Mouse (Mus musculus) forelimb bud, embryonic 11.5 days (tissue): Measurements from ENCODE around the gene Rps27rt.
"Not testable (repeated sequence)": the region's sequence is repeated elsewhere in the genome, so short reads cannot be mapped to it uniquely, and the experiment has no call there.

Source experiments
- DNase-seq: peaks from one replicate; pipeline ENCODE4 v3.0.0-alpha.2; 2012; ENCODE audit warnings: low read depth, low spot score

The Rps27rt gene

GRCm38 (mm10) chr9:114985741-114986140 is 3.2 kb upstream of the Rps27rt start:
- no peak for DNase-seq

DNA sequence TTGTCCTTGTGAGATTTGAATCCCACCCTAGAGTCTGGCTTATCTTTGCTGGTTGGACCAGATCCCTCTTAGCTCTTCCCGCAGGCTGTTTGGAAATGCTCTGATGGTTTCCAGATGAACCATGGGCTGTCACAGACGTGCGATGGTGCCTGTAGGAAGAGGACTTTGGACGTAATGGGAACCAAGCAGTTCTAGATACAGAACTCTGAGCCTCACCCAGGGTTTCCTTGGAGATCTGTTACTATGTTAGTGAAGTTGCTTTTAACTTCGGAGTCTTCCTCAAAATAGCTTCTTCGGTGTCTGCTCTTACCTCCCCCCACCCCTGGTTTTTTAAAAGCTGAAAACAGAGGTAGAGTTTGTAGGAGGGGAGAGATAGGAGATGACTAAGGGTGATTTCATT is 2.6 kb downstream of the Rps27rt start:
- no peak for DNase-seq

DNA sequence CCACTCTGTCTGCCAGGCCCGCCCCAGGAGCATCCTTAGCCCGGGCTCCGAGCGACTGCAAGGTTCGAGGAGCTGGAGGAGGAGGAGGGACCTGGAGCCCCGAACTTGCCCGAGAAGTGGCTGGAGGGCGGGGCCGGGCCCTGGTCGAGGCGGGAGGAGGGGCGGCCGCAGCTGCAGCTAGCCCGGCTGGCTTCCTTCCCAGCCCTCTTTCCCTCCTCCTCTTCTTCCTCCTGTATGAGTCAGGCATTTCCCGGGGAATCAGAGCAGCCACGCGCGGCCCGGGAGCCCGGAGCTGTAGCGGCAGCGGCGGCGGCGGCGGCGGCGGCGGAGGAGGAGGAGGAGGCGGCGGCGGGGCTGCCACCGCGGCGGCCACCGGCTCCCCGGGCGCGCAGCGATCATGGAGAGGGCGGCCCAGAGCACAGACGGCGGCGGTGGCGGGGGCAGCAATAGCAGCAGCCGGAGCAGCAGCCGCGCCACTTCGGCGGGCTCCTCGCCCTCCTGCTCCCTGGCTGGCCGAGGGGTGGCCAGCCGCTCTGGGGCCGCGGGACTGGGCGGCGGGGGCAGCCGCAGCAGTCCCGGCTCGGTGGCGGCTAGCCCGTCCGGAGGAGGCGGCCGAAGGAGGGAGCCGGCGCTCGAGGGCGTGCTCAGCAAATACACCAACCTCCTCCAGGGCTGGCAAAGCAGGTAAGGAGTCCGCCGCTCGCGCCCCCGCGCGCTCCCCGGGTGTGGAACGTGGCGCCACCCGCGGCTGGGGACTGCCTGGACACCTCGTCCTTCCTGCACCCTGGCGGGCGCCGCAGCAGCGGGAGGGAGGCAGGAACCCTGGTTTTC is 4.0 kb downstream of the Rps27rt start, which contains the start of gene Osbpl10:
TSS of gene Osbpl10 (plus strand) at position 289 of the 831 bp plus-strand sequence.
- DNase-seq = peak; percentile 53

GRCm38 (mm10) chr9:114977461-114978280 is 4.9 kb downstream of the Rps27rt start:
- no peak for DNase-seq

- DNase-seq = not testable (repeated sequence)
These were observed 16.3 kb downstream of the Rps27rt start for GRCm38 (mm10) chr9:114966286-114966685.

- DNase-seq = no peak
These were observed 18.4 kb downstream of the Rps27rt start for GRCm38 (mm10) chr9:114964093-114964492.

DNA sequence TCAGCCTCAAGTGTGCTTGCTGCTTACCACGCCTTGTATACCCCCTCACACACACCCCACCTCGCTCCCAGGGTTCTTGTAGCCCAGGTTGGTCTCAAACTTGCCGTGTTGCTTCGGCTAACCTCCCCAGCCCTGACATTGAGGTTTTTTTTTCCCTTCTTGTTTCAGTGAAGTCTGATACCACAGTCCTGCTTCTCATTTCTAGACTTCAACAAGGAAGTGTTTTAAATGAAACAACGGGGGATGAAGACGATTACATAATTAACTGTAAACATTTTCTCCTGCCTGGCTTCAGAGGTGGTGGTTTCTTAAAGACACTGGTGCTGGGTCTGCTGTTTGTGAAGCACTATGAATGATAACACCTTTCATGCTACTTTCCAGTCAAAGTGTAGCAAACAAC is 21.7 kb downstream of the Rps27rt start:
- no peak for DNase-seq

GRCm38 (mm10) chr9:114960043-114960789 is 22.3 kb downstream of the Rps27rt start:
- no peak for DNase-seq

GRCm38 (mm10) chr9:114956945-114957344 is 25.6 kb downstream of the Rps27rt start:
- peak; percentile 73 for DNase-seq

GRCm38 (mm10) chr9:114955340-114955739 is 27.2 kb downstream of the Rps27rt start:
- no peak for DNase-seq

- DNase-seq = no peak
These were observed 29.7 kb downstream of the Rps27rt start for GRCm38 (mm10) chr9:114952866-114953265.

DNA sequence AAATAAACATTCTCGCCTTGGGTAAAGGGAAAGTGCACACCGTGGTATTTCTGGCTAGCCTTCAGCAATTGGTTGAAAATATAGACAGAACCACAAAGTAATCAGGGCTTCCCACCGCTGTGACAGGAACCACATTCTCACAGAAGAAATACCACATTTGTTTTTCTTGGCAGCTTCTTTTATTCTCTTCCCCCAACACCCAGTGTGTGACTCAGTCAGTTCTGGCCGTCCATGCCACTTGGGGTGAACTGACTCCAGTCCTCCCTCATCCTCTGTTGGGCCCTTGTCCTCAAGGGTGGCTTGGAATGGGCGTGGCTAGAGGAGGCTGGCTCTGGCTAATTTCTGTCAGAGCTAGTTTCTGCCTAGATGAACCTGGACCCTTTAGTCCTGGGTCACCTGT is 34.1 kb downstream of the Rps27rt start:
- DNase-seq = no peak

- DNase-seq = no peak
These were observed 37.0 kb downstream of the Rps27rt start for GRCm38 (mm10) chr9:114945576-114945975.

DNA sequence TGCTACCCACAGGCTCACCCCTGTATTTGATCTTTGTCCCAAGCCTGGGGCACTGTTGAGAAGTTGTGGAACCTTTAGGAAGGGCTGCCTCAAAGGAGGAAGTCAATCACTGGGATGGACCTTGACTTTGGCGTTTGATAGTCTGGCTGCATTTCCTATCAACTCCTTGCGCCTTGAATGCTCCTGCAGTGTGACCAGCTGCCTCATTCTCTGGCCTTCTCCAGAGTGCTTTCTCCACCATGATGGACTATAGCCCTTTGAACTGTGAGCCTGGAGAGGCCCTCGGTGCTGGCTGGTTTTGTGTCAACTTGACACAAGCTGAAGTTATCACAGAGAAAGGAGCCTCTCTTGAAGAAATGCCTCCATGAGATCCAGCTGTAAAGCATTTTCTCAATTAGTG is 37.9 kb downstream of the Rps27rt start:
- no peak for DNase-seq

DNA sequence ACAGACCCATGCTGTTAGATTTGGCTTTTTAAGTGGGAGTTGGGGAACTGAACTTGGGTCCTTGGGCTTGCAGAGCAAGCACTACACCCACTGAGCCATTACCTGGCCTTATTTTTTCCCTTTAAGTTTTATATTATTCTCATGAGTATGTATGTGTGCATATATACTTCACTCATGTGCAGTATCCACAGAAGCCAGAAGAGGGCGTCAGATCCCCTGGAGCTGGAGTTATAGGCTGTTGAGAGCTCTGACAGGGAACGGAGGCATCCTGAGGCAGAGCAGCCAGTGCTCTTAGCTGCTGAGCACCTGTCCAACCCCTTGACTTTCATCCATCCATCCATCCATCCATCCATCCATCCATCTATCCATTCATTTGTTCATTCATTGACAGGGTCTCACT is 45.9 kb downstream of the Rps27rt start:
- DNase-seq = no peak

- DNase-seq = no peak
These were observed 47.2 kb downstream of the Rps27rt start for GRCm38 (mm10) chr9:114935321-114935720.

GRCm38 (mm10) chr9:114934231-114934630 is 48.3 kb downstream of the Rps27rt start:
- no peak for DNase-seq

DNA sequence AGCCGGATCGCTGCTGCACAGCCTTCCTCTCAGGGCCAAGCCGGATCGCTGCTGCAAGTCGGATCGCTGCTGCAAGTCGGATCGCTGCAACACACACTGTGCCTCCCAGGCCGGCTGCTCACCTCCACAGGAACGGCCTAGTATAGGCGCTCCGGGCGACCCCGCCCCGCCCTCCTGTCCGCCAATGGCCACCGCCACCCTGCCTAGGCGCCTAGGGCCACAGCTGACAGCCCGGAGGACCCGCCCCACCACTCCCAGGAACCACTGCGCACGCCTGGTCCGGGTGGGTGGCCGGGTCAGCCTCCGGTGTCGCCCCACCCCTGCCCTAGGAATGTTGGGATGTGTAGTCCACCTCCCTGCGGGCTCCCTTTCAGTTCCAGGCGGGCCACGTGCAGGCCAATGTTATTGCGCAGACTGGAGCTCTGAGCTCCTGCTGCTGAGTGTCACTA is 48.8 kb downstream of the Rps27rt start, which contains the start of gene Gpd1l:
TSS of gene Gpd1l (minus strand) at position 265 of the 449 bp plus-strand sequence.
- peak; percentile 93 for DNase-seq

GRCm38 (mm10) chr9:114933037-114933722 is 49.4 kb downstream of the Rps27rt start:
- DNase-seq = no peak

DNA sequence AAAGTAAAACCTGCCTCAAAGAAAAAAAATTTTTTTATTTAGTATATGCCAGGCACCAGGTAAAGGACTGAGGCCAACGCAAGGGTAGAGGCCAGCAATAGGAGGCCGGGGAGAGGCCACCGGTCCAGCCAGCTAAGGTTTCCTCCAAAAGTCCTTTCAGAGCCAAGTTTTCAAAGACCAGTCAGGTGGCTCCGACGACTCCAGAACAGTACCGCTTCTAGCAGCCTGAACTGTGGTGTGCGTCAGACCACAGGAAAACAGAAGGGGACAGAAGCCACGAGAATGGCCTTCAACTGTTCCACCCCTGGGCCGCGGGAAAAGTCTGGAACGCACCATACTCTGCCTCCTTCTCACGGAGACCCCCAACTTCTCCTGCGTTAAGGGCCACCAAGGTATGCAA is 49.9 kb downstream of the Rps27rt start:
- no peak for DNase-seq
